Mouse (Mus musculus) heart, adult 8-10 months (tissue): ENCODE measurements around the gene Fbn1. TPM values are rescaled to one million over a fixed set of nuclear protein-coding genes. Genes with fewer than 3 reads are reported as not detected.
A peak's percentile ranks its signal among the peaks of the same experiment; 100 is the strongest.

ENCODE experiments used
- DNase-seq: peaks from one replicate; pipeline ENCODE4 v3.0.0; 2022; ENCODE audit warnings: low spot score
- total RNA-seq, 4 experiments: library from RNA; stranded (reverse); gene quantifications; 2 replicates each; pipeline ENCODE4 v1.2.4; 2022

Fbn1 gene
- total RNA-seq, 4 experiments from 2014 or later, result 17.4 to 32.9 (median 23.8) TPM

GRCm38 (mm10) chr2:125501526-125501925 lies 6.3 kb downstream of the Fbn1 start:
- no peak for DNase-seq

GRCm38 (mm10) chr2:125498216-125498615 lies 9.6 kb downstream of the Fbn1 start:
- DNase-seq, result no peak

- no peak for DNase-seq
Measured at GRCm38 (mm10) chr2:125496696-125497095, 11.1 kb downstream of the Fbn1 start.

GRCm38 (mm10) chr2:125494831-125495812 lies 12.7 kb downstream of the Fbn1 start:
- no peak for DNase-seq

- no peak for DNase-seq
Measured at GRCm38 (mm10) chr2:125494291-125494690, 13.5 kb downstream of the Fbn1 start.

- DNase-seq, result no peak
Measured at GRCm38 (mm10) chr2:125492050-125492900, 15.5 kb downstream of the Fbn1 start.

GRCm38 (mm10) chr2:125489979-125490378 lies 17.8 kb downstream of the Fbn1 start:
- no peak for DNase-seq

GRCm38 (mm10) chr2:125484910-125485309 lies 22.9 kb downstream of the Fbn1 start:
- DNase-seq, result peak; percentile 80

GRCm38 (mm10) chr2:125484164-125484563 lies 23.6 kb downstream of the Fbn1 start:
- DNase-seq, result peak; percentile 58

- DNase-seq, result no peak
Measured at GRCm38 (mm10) chr2:125481531-125482317, 26.1 kb downstream of the Fbn1 start.

- no peak for DNase-seq
Measured at GRCm38 (mm10) chr2:125481116-125481515, 26.7 kb downstream of the Fbn1 start.

GRCm38 (mm10) chr2:125480057-125480456 lies 27.7 kb downstream of the Fbn1 start:
- no peak for DNase-seq

- no peak for DNase-seq
Measured at GRCm38 (mm10) chr2:125478705-125479104, 29.1 kb downstream of the Fbn1 start.

GRCm38 (mm10) chr2:125477367-125477766 lies 30.4 kb downstream of the Fbn1 start:
- DNase-seq, result no peak

- DNase-seq, result no peak
Measured at GRCm38 (mm10) chr2:125476231-125476630, 31.6 kb downstream of the Fbn1 start.

- DNase-seq, result peak; percentile 71
Measured at GRCm38 (mm10) chr2:125474690-125475089, 33.1 kb downstream of the Fbn1 start.

- no peak for DNase-seq
Measured at GRCm38 (mm10) chr2:125473228-125473627, 34.6 kb downstream of the Fbn1 start.

GRCm38 (mm10) chr2:125471721-125472120 lies 36.1 kb downstream of the Fbn1 start:
- no peak for DNase-seq

GRCm38 (mm10) chr2:125470553-125471295 lies 37.1 kb downstream of the Fbn1 start:
- DNase-seq, result peak; percentile 89

GRCm38 (mm10) chr2:125464036-125464435 lies 43.8 kb downstream of the Fbn1 start:
- peak; percentile 56 for DNase-seq

- DNase-seq, result no peak
Measured at GRCm38 (mm10) chr2:125459087-125459486, 48.7 kb downstream of the Fbn1 start.
